Mouse (Mus musculus): ENCODE measurements at regions not wholly inside any gene's neighbourhood (a gene's known extent, or its start where the extent isn't known, plus 50 kb on each side); places are given as distances from the start of the nearest gene placed in this dataset.

- no peak for DNase-seq (ENCODE audit: extremely low spot score, low read depth, low spot score)
Measured at GRCm38 (mm10) chr6:143479701-143480388, 312.8 kb downstream of the Etnk1 start.

GRCm38 (mm10) chr6:143482272-143482671, 315.3 kb downstream of the Etnk1 start:
- DNase-seq (ENCODE audit: extremely low spot score, low read depth, low spot score): no peak

- DNase-seq (ENCODE audit: extremely low spot score, low read depth, low spot score): no peak
Measured at GRCm38 (mm10) chr6:143482868-143483267, 315.8 kb downstream of the Etnk1 start.

GRCm38 (mm10) chr6:143484941-143485340, 317.9 kb downstream of the Etnk1 start:
- no peak for DNase-seq (ENCODE audit: extremely low spot score, low read depth, low spot score)

GRCm38 (mm10) chr6:143487003-143487402, 320.0 kb downstream of the Etnk1 start:
- no peak for DNase-seq (ENCODE audit: extremely low spot score, low read depth, low spot score)

- DNase-seq (ENCODE audit: extremely low spot score, low read depth, low spot score): no peak
Measured at GRCm38 (mm10) chr6:143490019-143490418, 323.0 kb downstream of the Etnk1 start.

GRCm38 (mm10) chr6:143491380-143491779, 324.4 kb downstream of the Etnk1 start:
- DNase-seq (ENCODE audit: extremely low spot score, low read depth, low spot score): no peak

- no peak for DNase-seq (ENCODE audit: extremely low spot score, low read depth, low spot score)
Measured at GRCm38 (mm10) chr6:143493543-143493942, 326.5 kb downstream of the Etnk1 start.

- DNase-seq (ENCODE audit: extremely low spot score, low read depth, low spot score): no peak
Measured at GRCm38 (mm10) chr6:143494341-143494740, 327.3 kb downstream of the Etnk1 start.

GRCm38 (mm10) chr6:143494886-143495285, 327.9 kb downstream of the Etnk1 start:
- no peak for DNase-seq (ENCODE audit: extremely low spot score, low read depth, low spot score)

- peak; percentile 16 for DNase-seq (ENCODE audit: extremely low spot score, low read depth, low spot score)
Measured at GRCm38 (mm10) chr6:143498764-143499163, 331.7 kb downstream of the Etnk1 start.

GRCm38 (mm10) chr6:143499259-143500043, 332.4 kb downstream of the Etnk1 start:
- DNase-seq (ENCODE audit: extremely low spot score, low read depth, low spot score): peak; percentile 79

GRCm38 (mm10) chr6:143502803-143503202, 335.8 kb downstream of the Etnk1 start:
- DNase-seq (ENCODE audit: extremely low spot score, low read depth, low spot score): no peak

GRCm38 (mm10) chr6:143503953-143504352, 336.9 kb downstream of the Etnk1 start:
- no peak for DNase-seq (ENCODE audit: extremely low spot score, low read depth, low spot score)

GRCm38 (mm10) chr6:143513459-143513858, 346.4 kb downstream of the Etnk1 start:
- DNase-seq (ENCODE audit: extremely low spot score, low read depth, low spot score): no peak

- no peak for DNase-seq (ENCODE audit: extremely low spot score, low read depth, low spot score)
Measured at GRCm38 (mm10) chr6:143515137-143515536, 348.1 kb downstream of the Etnk1 start.

- no peak for DNase-seq (ENCODE audit: extremely low spot score, low read depth, low spot score)
Measured at GRCm38 (mm10) chr6:143516746-143517145, 349.7 kb downstream of the Etnk1 start.

- DNase-seq (ENCODE audit: extremely low spot score, low read depth, low spot score): no peak
Measured at GRCm38 (mm10) chr6:143518476-143518875, 351.5 kb downstream of the Etnk1 start.

GRCm38 (mm10) chr6:143519668-143520067, 352.6 kb downstream of the Etnk1 start:
- no peak for DNase-seq (ENCODE audit: extremely low spot score, low read depth, low spot score)

GRCm38 (mm10) chr6:143525092-143525491, 358.1 kb downstream of the Etnk1 start:
- no peak for DNase-seq (ENCODE audit: extremely low spot score, low read depth, low spot score)

- no peak for DNase-seq (ENCODE audit: extremely low spot score, low read depth, low spot score)
Measured at GRCm38 (mm10) chr6:143528898-143529297, 361.9 kb downstream of the Etnk1 start.
